Comparison of ENCODE assay signal across 20 mouse cellular contexts in genomic region chr1:39613061-39613460, GRCm38 (mm10). TPM values are rescaled to one million over a fixed set of nuclear protein-coding genes. Genes with fewer than 3 reads are reported as not detected.
"Had no signal": no experiment of that assay in that cellular context is flagged by ENCODE, and none has a peak within 500 bp of the region (broad histone marks: within the 10 kb centered on the region; RNA-seq: fewer than 3 reads in every experiment).

No protein-coding gene starts in this region.

- H3K36me3 ChIP-seq: limb, embryonic 13.5 days; liver, embryonic 13.5 days; midbrain, embryonic 12.5 days; midbrain, embryonic 15.5 days; neural tube, embryonic 13.5 days; stomach, embryonic 15.5 days had no signal

- H3K9me3 ChIP-seq: limb, embryonic 13.5 days; liver, embryonic 13.5 days; midbrain, embryonic 12.5 days; midbrain, embryonic 15.5 days; neural tube, embryonic 13.5 days; stomach, embryonic 15.5 days had no signal

- H3K4me2 ChIP-seq: limb, embryonic 13.5 days; liver, embryonic 13.5 days; lung, embryonic 14.5 days; midbrain, embryonic 12.5 days; midbrain, embryonic 15.5 days; neural tube, embryonic 13.5 days; stomach, embryonic 15.5 days had no signal

- DNase-seq: layer of hippocampus, adult 9-11 months; layer of hippocampus, postnatal 36 days; liver, embryonic 13.5 days; lung, embryonic 14.5 days; retina, postnatal 1 day; right cerebral cortex, postnatal 25 days; spleen, adult 18-20 months; thymus, postnatal 25 days had no signal

- H3K27me3 ChIP-seq: limb, embryonic 13.5 days; midbrain, embryonic 12.5 days; midbrain, embryonic 15.5 days; neural tube, embryonic 13.5 days; stomach, embryonic 15.5 days had no signal

- ATAC-seq: intestine, postnatal 0 days; lung, postnatal 0 days; midbrain, embryonic 15.5 days had no signal

- H3K4me3 ChIP-seq: layer of hippocampus, adult 2 months; left cerebral cortex, adult 2 months; limb, embryonic 13.5 days; liver, embryonic 13.5 days; midbrain, embryonic 12.5 days; midbrain, embryonic 15.5 days; neural tube, embryonic 13.5 days; stomach, embryonic 15.5 days had no signal

- H3K4me1 ChIP-seq: midbrain, embryonic 15.5 days had no signal

- H3K27ac ChIP-seq: kidney, postnatal 0 days; layer of hippocampus, adult 2 months; left cerebral cortex, adult 2 months; limb, embryonic 13.5 days; liver, embryonic 13.5 days; midbrain, embryonic 12.5 days; midbrain, embryonic 15.5 days; neural tube, embryonic 13.5 days; stomach, embryonic 15.5 days had no signal

- H3K9ac ChIP-seq: limb, embryonic 13.5 days; liver, embryonic 13.5 days; lung, embryonic 14.5 days; midbrain, embryonic 12.5 days; neural tube, embryonic 13.5 days; stomach, embryonic 15.5 days had no signal

RNA-seq across cellular contexts. Expression of gene Creg2, which starts 38.2 kb away (rescaled TPM):
- total RNA-seq: megakaryocyte, adult 5-6 weeks had no signal
- polyA plus RNA-seq: liver, embryonic 16.5 days had no signal
